Mouse (Mus musculus) ES-Bruce4 (cell line): ENCODE data around the gene Ncapg. TPM values are rescaled to one million over a fixed set of nuclear protein-coding genes. Genes with fewer than 3 reads are reported as not detected.

Experiments
- H3K27ac ChIP-seq: 2 replicates; pipeline ENCODE4 v1.5.1; 2012; ENCODE audit warnings: low read length, inconsistent platforms; ENCODE audit not compliant: insufficient read depth
- H3K27me3 ChIP-seq: 2 replicates; pipeline ENCODE4 v1.6.1; 2012; ENCODE audit warnings: mild to moderate bottlenecking, low read length, inconsistent platforms; ENCODE audit not compliant: control insufficient read depth, poor library complexity, insufficient read depth, severe bottlenecking
- H3K36me3 ChIP-seq: 2 replicates; pipeline ENCODE4 v1.6.1; 2012; ENCODE audit warnings: inconsistent platforms, mild to moderate bottlenecking, low read length, moderate library complexity; ENCODE audit not compliant: control insufficient read depth, poor library complexity, insufficient read depth, severe bottlenecking
- H3K4me1 ChIP-seq: one replicate; pipeline ENCODE4 v1.8.1; 2011; ENCODE audit warnings: low read length; ENCODE audit not compliant: control insufficient read depth, insufficient read depth
- H3K4me3 ChIP-seq: 2 replicates; pipeline ENCODE4 v1.5.1; 2011; ENCODE audit warnings: low read depth, mild to moderate bottlenecking, low read length
- H3K9ac ChIP-seq: 2 replicates; pipeline ENCODE4 v1.6.1; 2012; ENCODE audit warnings: low read depth, mild to moderate bottlenecking, inconsistent platforms; ENCODE audit not compliant: poor library complexity, severe bottlenecking
- H3K9me3 ChIP-seq: replicated peaks from 2 replicates; pipeline ENCODE4 v1.6.1; 2012; ENCODE audit warnings: mild to moderate bottlenecking, low read length, inconsistent platforms; ENCODE audit not compliant: control insufficient read depth, poor library complexity, insufficient read depth, severe bottlenecking
- CTCF ChIP-seq: IDR thresholded peaks from one replicate; pipeline ENCODE4 v1.8.1; 2011; ENCODE audit warnings: low read depth, low read length
- EP300 ChIP-seq: IDR thresholded peaks from 2 replicates; pipeline ENCODE4 v1.6.1; 2011; ENCODE audit warnings: low read depth, low read length; ENCODE audit not compliant: insufficient read depth
- POLR2A ChIP-seq: IDR thresholded peaks from one replicate; pipeline ENCODE4 v1.8.1; 2011; ENCODE audit warnings: low read length; ENCODE audit not compliant: insufficient read depth
- polyA plus RNA-seq: library from polyadenylated mRNA; stranded (reverse); fragments of >200 nt; gene quantifications from 2 replicates; pipeline ENCODE4 v1.2.4, GENCODE M21; 2011; ENCODE audit warnings: low read depth; ENCODE audit not compliant: missing spikeins, insufficient read depth, insufficient read length

Gene Ncapg
- polyA plus RNA-seq, 1 experiment, result 109 TPM

DNA sequence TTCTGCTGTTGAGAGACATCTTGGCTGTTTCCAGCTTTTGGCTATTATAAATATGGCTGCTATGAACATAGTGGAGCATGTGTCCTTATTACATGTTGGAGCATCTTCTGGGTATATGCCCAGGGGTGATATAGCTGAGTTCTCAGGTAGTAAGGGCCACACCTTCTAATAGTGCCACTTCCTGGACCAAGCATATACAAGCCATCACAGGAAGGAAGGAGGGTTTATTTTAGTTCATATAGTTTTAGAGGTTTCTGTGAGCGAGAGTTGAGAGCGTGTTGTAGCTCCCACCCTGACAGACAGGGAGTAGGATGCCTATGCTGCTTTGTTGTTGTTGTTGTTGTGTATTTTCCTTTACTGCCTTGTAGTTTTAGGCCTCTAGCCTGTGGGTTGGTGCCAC is 15.5 kb downstream of the Ncapg start:
- TF ChIP-seq EP300, result no peak
- no peak for TF ChIP-seq POLR2A
- no peak for TF ChIP-seq CTCF
- Histone ChIP-seq H3K4me1 (no peaks in the 10 kb centered on the region), H3K36me3 (peaks cover 11% of the 10 kb centered on the region), H3K27ac (no peak overlapping the region), H3K4me3 (no peak overlapping the region), H3K9me3 (no peaks in the 10 kb centered on the region), H3K9ac (no peak overlapping the region), H3K27me3 (no peaks in the 10 kb centered on the region)

DNA sequence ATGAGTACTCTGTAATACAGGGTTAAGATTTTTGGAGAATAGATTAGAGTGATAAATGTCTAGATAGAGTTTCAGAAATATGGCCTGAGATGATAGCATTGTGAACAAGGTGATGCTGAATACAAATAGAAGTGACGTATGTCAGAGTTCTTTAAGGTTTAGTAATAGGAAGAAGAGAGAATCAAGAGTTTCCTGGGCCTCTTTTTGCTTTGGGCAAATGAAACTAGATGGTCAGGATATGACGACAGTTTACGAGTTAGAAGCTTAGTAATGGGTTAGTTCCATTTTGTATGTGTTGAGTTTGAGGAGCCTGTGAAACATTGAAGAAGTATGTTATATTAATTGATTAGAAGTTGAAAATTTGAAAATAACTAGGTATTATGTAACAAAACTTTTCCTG is 16.5 kb downstream of the Ncapg start:
- TF ChIP-seq EP300 (no peak), POLR2A (no peak), CTCF (no peak)
- H3K9ac ChIP-seq, result no peak overlapping the region
- peaks cover 10% of the 10 kb centered on the region for H3K36me3 ChIP-seq
- H3K27me3 ChIP-seq, result no peaks in the 10 kb centered on the region
- H3K4me3 ChIP-seq, result no peak overlapping the region
- H3K4me1 ChIP-seq, result no peaks in the 10 kb centered on the region
- H3K27ac ChIP-seq, result no peak overlapping the region
- H3K9me3 ChIP-seq, result no peaks in the 10 kb centered on the region

DNA sequence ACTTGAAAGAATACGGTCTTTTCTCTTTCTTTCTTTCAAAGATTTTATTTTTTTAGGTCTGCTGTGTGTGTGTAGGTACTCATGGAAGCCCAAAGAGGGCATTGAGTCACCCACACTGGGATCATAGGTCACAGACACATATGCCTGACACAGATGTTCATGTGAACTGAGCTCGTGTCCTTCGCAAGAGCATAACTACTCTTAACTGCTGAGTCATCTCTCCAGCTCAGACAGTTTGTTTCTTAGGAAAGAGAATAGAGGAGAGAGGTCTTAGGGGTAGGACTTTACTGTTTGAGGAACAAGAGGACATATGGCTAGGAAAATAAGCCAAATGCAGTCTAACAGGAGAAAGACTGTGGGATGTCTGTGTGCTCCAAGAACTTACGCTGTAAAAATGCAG is 19.4 kb downstream of the Ncapg start:
- no peak for TF ChIP-seq EP300
- TF ChIP-seq POLR2A, result no peak
- no peak for TF ChIP-seq CTCF
- no peak overlapping the region for H3K4me3 ChIP-seq
- H3K36me3 ChIP-seq, result peaks cover 13% of the 10 kb centered on the region
- H3K9ac ChIP-seq, result no peak overlapping the region; the same call in 1 of the 2 replicates
- no peaks in the 10 kb centered on the region for H3K9me3 ChIP-seq
- no peak overlapping the region for H3K27ac ChIP-seq
- H3K27me3 ChIP-seq, result no peaks in the 10 kb centered on the region
- no peaks in the 10 kb centered on the region for H3K4me1 ChIP-seq

DNA sequence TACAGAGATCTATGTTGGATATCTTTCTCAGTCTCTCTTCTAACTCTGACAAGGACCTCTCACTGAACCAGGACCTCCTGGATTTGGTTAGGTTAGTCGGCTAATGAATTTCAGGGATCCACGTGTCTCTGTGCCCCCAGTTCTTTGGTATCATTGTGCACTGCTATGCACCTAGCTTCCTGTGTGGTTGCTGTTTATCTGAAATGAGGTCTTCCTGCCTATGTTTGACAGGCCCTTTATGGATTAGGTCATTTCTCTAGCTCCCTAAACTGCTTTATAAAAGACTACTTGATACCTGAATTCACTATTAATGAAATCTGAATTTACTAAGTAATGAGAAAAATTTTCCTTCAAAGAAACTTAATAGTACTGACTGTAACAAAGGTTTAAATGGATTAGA is 21.1 kb downstream of the Ncapg start:
- H3K27me3 ChIP-seq, result no peaks in the 10 kb centered on the region
- no peak for TF ChIP-seq EP300
- TF ChIP-seq POLR2A, result no peak
- TF ChIP-seq CTCF, result no peak
- no peaks in the 10 kb centered on the region for H3K9me3 ChIP-seq
- no peaks in the 10 kb centered on the region for H3K4me1 ChIP-seq
- H3K4me3 ChIP-seq, result no peak overlapping the region
- H3K27ac ChIP-seq, result no peak overlapping the region
- peaks cover 13% of the 10 kb centered on the region for H3K36me3 ChIP-seq
- no peak overlapping the region for H3K9ac ChIP-seq

DNA sequence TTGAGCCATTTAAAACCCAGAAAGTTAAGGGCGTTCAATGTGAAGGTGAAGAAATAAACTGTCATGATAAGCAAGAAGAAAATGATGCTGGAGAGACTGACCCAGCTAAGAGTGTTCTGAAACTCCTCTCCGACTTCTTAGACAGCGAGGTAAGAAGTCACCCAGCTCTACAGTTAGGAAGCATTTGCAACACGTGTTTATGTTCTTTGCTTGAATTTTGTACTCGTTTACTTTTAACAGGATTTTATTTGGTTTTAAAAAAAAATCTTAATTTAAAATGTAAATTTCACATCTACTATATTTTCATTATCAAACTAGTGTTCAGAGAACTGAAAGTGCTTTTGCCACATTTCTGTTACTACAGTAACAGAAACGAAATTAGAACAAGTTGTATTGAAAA is 22.0 kb downstream of the Ncapg start:
- H3K9ac ChIP-seq, result no peak overlapping the region
- H3K9me3 ChIP-seq, result no peaks in the 10 kb centered on the region
- H3K4me3 ChIP-seq, result no peak overlapping the region
- TF ChIP-seq CTCF (no peak), POLR2A (no peak), EP300 (no peak)
- no peaks in the 10 kb centered on the region for H3K27me3 ChIP-seq
- H3K36me3 ChIP-seq, result peaks cover 15% of the 10 kb centered on the region
- no peak overlapping the region for H3K27ac ChIP-seq
- H3K4me1 ChIP-seq, result no peaks in the 10 kb centered on the region

DNA sequence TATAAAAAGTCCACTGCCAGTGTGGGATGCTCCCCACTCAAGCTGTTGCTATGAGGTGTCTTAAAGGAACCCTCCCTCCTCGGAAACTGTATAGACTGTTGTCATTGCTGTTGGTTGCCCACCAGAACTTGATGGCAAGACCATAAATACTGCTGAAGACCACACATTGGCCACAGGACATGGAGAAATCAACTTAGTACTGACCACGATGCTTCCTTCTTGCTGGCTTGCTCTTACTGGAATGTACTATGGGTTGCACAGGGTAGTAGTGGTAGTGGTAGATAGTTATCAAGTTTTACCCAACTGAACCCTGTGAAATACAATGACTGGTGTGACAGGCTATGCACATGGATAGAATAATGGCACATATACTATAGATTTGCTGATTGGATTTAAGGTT is 37.1 kb downstream of the Ncapg start:
- Histone ChIP-seq H3K9ac (no peak overlapping the region), H3K27ac (no peak overlapping the region), H3K9me3 (no peaks in the 10 kb centered on the region), H3K36me3 (no peaks in the 10 kb centered on the region; the same call in 1 of the 2 replicates), H3K4me3 (no peak overlapping the region), H3K27me3 (no peaks in the 10 kb centered on the region), H3K4me1 (no peaks in the 10 kb centered on the region)
- no peak for TF ChIP-seq EP300
- no peak for TF ChIP-seq CTCF
- TF ChIP-seq POLR2A, result no peak
